Mouse (Mus musculus) kidney, postnatal 10 days (tissue): Measurements from ENCODE around the gene Mff.

Experiments
- DNase-seq: peaks from one replicate; pipeline ENCODE4 v3.0.0; 2021; ENCODE audit warnings: mixed read lengths

The Mff gene

DNA sequence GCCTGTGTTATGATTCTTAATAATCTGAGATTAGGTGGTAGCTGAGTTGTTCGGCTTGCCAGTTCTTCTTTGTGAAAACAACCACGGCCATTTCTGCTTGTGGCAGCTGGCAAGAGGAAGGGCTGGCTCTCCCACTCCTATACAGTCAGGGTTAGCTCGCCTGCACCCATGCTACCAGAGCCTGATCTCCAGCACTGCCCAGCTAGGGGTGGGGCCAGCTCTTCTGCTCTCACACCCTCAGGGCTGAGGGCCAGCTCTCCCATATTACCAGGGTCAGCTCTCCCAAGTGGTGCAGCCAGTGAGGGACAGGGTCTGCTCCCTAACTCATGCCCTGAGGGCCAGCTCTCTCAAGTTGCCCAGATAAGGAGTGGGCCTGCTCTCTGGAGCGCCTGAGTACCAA is 47.7 kb downstream of the Mff start:
- no peak for DNase-seq

DNA sequence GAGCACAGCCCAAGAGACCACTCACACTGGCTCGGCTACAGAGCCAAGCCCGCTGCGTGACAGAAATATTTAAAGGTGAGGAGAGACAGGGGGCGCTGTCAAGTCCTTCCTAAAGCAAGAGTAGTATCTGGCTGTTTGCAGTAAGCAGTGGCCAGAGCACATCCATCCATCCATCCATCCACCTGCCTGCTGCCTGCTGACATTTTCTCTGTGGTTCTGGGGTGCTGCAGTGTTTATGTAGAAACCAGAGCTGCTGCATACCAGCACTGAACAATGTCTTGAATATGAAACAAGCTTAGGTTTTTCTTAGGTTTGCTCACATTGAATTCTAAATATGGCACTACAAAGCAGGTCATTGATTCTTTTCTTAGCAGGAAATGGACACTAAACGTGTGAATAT is 48.5 kb downstream of the Mff start:
- no peak for DNase-seq

DNA sequence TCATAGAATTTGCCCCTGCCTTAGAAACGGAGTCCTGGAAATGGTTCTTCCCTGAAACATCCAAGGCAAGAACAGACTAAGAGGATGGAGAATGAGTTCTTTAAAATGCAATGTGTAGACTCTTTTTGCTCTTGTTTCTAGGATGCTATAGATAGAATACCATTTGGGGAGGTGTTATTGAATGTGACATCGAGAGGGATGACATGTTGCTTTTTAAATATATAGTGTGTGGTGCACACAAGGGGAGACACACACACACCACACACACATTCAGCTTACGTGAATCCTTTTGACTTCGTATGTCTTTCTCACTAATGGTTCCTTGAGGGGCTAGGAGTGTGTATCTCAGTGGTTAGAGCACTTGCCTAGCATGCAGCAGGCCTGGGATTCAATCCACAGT is 50.6 kb downstream of the Mff start:
- no peak for DNase-seq

DNA sequence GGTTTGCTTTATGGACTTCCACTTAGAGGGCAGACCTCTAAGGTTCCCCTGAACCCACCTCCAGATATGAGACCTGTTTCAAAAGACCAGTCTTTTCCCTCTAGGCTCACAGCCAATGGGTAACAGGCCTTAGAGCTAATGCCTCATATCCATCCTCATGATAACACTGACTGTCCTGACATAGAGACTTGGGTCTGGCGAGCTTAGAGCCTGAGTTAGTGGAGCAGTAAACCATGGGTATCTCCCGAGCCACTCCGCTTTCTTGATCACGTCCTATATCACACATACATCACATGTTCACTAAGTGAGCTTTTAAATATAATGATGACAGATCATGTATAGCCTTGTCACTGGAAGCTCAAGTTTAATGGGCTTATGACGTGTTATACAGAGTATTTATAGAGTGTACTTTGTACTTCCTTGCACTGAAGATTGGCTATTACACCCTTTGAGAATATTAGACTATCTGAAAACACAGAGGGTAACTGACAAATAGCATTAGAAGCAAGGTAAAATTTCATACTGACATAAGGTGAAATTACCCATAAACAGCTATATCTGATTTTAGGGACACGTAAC is 54.8 kb downstream of the Mff start:
- no peak for DNase-seq

DNA sequence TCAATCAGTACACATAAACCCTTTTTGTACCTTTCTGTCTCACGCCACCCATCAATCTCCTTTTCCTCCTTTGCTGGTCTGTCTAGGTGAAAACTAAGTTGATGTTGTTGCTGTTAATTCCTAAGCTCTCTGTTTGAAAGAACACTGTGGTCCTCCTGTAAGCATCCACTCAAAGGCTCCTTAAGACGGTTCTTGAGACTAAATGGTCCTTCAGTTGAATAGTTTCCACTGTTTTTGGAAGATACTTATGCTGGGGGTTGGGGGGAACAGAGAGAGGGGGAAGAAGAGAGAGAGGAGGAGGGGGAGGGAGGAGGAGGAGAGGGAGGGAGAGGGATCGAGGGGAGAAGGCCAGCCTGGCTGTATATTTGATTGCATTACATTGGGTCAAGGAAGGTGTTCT is 58.9 kb downstream of the Mff start:
- no peak for DNase-seq

DNA sequence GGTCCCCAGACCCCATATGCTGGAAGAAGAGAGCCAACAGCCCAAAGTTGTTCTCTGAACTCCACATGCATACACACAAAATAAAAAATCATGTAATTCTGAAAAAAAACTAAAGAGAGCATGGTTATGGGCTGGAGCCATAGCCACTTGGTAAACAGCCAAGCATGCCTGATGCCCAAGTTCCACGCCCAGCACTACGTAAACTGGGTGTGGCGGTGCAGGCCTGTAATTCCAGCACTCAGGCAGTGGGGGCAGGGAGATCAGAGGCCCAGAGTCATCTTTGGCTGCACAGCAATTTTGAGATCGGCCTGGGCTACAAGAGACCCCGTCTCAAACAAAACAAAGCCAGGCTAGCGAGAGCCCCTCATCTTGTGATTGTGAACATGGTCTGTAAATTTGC is 60.9 kb downstream of the Mff start:
- peak; percentile 17 for DNase-seq

DNA sequence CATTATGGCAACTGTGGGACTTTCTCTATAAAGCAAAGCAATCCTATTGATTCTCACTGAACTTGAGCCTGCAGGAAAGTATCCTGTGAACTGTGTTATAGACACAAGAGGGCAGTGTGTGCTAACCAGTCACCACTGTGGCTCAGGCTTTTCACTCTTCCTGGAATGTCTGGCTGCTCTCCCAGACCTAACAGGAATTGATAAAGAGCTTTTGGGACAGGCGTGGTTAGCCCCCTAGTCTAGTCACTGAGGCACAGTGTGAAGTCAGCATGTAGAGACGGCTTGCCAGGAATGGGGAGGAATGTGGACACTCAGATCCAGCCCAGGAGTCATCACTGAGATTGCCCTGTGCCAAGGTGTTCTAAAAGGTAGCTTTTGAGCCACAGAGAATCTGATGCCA is 62.7 kb downstream of the Mff start:
- peak; percentile 80 for DNase-seq

DNA sequence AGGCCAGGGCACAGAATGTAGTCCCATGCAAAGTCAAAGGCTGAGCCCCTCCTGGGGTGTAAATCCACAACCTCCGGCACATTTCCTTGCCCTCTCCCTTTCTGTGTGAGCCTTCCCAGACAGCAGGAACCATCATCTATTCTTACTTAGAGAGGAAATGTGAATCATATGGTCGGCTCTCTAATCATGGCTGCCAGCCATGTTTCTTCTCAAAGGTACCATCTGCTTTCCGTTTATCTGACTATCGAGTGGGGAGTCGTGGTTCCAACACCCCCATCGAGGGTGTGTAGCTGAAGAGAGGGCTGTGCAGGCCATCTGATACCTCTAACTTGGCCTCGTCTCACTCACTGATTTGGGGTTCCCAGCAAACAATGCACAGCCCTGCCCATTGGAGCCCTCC is 63.4 kb downstream of the Mff start:
- DNase-seq = no peak

DNA sequence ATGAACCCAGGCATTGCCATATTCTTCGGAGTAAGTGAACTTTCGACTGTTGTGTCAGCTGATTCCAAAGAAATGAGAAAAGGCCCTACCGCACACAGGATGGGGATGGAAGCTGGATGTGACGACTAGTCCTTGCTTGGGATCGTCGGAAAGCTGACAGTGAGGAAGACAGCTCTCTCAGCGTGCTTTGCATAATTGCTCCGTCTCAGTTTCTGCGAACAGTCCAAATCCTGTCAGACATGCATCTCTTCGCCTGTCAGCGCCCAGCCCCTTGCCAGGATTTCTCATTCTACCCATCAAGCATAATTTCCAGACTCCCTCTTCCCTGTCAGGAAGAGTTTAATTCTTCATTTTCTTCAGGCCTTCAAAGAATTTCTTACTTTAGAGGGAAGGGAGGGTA is 66.4 kb downstream of the Mff start:
- no peak for DNase-seq

DNA sequence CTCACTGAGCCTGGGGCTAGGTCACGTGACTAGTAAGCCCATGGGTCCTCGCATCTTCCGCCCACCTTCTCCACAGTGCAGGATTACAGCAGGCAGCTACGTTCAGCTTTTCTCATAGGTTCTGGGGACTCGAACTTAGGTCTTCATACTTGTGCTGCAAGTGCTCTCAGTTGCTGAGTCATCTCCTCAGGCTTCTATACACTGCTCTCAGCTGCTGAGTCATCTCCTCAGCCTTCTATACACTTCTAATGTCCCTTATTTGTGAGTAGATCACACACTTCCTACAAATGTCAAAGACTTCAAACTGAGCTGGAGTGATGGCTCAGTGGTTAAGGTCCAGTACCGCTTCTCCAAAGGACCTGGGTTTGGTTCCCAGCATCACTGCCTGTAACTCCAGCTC is 67.5 kb downstream of the Mff start:
- no peak for DNase-seq

DNA sequence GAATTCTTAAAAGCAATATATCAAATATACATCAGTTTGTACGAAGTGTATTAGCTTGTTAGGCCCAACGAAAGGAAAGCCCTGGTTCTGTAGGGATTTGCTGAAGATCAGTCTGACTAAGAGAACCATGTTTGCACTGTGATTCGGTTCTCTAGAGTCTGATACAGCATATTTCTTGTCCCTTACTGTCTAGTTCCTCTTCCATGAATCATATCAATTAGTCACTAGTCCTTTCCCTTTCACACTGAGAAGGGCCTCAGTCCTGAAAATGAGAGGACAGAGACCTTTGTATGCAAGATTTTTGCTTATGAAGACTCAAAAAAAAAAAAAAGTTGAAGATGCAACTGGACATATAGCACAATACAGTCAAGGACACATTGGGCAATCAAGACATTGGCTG is 68.4 kb downstream of the Mff start:
- DNase-seq = no peak

DNA sequence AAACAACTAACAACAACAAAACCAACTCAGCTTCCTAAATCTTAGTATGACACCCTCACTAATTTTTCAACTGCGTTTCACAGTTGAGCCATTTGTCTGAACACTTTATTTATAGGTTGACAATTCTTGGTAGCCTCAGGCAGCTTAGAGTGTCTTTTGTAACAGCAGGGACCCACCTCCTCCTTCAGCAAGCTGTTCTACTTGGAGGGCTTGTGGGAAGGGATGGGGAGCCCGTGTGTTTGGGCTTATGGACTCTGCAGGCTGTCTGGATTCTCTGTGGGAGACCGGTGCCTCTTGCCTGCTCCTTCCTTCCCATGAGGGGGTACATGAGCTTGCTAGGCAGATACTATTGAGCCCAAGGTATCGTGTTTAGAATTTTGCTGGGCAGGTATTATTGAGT is 69.3 kb downstream of the Mff start:
- DNase-seq = no peak

DNA sequence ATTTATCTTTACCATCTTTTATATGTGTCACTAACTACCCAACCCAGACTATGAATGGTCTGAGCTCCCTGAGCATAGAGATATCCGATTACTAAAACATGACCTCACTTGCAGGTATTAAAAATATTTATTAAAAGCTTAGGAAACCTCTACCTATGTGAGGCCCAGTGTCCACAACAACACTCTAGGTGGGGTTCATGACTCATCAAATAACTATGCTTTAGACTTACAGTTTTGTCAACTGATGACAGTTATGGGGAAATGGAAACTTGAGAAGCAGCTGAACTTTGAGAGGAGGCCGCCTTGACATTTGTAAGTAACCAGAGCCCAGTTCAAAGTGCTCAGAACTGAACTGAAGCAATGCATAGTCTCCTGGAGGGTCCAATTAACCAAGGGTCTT is 70.5 kb downstream of the Mff start:
- DNase-seq = no peak

DNA sequence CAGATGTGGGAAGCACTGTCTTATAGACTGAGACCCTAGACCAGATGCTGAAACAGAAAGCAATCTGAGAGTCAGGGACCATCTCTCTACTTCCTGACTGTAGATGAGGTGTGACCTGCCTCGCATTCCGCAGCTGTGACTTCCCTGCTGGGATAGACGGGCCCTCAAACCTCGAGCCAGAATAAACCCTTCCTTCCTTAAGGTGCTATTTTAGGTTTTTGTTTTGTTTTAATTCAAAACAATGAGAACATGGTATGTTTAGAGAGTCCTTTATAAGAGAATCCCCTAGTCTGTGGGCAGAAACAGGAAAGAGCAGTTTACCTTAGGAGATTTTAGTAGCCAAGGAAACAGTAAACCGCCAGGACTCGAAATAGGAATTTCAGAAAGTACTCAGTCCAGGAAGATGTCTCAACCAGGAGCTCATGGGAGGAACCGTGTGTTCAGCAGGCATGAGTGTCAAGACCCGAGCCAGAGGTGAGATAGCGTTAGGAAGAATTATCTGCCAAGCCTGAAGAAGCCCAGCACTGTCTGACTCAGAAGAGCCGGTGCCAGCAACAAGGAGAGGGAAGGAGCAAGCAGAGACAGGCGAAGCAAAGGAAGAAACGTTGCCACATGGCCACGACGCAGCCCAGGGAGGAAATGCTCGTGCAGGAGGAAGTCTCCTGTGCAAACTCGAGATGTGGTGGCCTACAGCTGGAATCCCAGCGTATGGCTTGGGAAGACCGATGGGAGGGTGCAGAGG is 71.2 kb downstream of the Mff start:
- DNase-seq = peak; percentile 24

DNA sequence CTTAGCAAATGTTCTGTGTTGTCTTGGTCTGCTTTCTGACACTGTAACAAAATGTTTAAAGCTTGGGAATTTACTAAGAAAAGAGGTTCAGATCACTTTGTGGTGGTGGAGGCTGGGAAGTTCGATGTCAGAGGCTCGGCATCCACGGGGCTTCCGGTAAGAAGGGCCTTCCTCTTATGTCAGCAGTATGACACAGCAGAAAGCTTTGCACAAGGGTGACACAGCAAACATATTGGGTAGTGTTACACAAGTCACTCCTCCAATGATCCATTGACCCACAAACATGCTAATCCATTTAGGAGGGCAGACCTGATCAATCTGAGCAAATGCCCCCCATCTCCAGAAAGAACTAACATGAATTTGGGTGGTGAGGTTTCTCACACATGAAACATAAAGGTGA is 72.4 kb downstream of the Mff start:
- DNase-seq = no peak

DNA sequence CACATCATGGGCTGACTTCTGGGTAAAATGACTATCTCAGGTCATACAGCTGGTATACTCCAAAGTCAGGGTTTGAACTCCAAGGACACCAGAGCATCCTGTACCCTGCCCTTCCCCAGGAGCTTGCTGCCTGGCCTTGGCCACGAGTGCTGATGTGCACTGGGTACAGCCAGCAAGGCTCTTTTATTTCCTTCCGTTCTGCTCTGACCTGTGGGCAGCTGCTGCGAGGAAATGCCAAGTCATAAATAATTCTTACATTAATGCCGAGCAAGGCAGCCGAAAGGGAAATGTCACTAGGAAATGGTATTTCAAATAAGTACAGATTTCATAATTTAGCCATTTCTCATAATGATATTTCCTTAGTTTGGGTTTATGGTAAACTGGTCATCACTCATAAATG is 73.6 kb downstream of the Mff start:
- peak; percentile 42 for DNase-seq

DNA sequence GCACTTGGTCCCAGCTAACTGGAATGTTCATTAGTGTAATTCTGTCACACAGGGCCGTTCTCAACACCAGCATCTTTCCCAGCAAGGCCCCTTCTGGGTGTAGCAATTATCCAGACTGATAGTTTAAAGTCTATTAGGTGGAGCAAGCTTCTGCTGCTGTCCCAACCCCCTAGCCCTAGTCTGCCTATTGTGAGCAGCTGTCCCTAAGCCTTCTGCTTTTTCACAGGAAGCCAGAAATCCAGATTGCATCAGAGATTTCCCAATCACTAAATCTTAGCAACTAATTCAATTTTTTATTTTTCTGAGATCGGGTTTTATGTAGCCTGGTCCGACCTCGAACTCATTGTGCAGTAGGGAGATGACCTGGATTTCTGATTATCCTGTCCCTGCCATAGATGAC is 74.2 kb downstream of the Mff start:
- no peak for DNase-seq

DNA sequence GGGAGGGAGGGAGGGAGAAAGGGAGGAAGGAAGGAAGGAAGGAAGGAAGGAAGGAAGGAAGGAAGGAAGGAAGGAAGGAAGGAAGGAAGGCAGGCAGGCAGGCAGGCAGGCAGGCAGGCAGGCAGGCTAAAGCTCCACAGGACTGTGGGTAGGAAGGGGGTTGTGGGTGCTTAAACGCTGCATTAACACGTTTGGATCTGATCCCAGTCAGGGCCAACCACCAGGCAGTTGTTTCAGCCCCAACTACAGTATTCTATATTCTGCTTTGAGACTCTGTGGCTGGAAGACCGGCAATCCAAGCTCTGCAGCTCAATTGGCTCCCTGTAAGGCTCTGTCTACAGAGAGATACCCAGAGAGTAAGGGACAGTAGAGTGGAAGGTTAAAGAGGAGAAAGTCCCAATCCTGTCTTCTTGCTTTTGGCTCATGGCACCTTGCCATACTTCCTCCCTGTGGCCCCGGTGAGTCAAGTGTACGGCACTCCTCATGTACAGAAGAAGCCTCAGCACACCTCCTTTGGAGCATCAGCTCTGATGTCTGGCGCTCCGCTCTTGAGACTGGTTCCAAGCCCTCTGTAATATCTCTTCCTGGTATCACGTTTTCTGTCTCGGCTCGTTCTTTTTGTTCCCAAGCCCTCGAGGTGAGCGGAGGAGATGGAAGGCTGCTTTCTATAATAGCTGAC is 76.6 kb downstream of the Mff start:
- DNase-seq = no peak
